Mouse (Mus musculus): Measurements from ENCODE around the gene Slc29a4.

DNA sequence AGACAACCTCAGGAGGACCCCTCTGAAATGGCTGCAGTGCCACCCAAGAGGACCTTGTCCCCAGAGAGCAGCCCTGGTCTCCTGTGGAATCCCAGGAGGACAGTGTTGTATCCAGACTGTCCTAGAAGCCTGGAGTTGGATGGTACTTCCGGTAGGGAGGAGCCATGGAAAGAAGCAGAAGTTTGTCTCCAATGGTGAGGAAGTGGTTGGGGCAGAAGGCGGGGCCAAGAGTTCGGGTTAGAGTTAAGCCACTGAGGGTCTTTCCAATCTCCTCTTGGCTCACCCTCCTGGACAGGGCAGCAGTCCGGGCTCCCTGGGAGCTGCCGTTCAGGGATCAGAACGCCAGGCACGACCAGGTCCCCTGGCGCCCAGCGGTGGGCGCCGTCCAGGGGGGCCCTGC, 72.0 kb downstream of the Slc29a4 start:
- TF ChIP-seq CTCF (IDR thresholded peaks at IDR 0.05; ENCODE audit: low read depth) (no peak), EP300 (IDR thresholded peaks at IDR 0.05; ENCODE audit: low read depth) (no peak)
